Mouse (Mus musculus): ENCODE data around the gene Kmt5a.

- TF ChIP-seq CTCF (IDR thresholded peaks at IDR 0.05; ENCODE audit: borderline replicate concordance, control insufficient read depth, extremely low read depth, insufficient read depth, low read length, poor library complexity) (no peak), POLR2A (IDR thresholded peaks at IDR 0.05; ENCODE audit: control insufficient read depth, extremely low read depth, insufficient read depth, low read length, poor library complexity) (no peak)
Measured at GRCm38 (mm10) chr5:124450641-124451340, 11.1 kb downstream of the Kmt5a start.
